Comparison of ENCODE assay signal across 19 mouse cellular contexts in genomic region chr1:135182975-135183374, GRCm38 (mm10). TPM values are rescaled to one million over a fixed set of nuclear protein-coding genes. Genes with fewer than 3 reads are reported as not detected.
DNase-seq lines count a peak whose midpoint lies in the region; ATAC-seq lines count a peak whose summit lies in the region.
"Had no signal": no experiment of that assay in that cellular context is flagged by ENCODE, and none has a peak within 500 bp of the region (broad histone marks: within the 10 kb centered on the region; RNA-seq: fewer than 3 reads in every experiment).

No protein-coding gene starts in this region.

- no peaks in the 10 kb centered on the region for H3K36me3 ChIP-seq in kidney, embryonic 16.5 days (ENCODE audit: insufficient read depth, low read length)
- H3K36me3 ChIP-seq in embryonic facial prominence, embryonic 10.5 days (replicated peaks) = no peaks in the 10 kb centered on the region
- H3K36me3 ChIP-seq in liver, embryonic 12.5 days = no peaks in the 10 kb centered on the region
- H3K36me3 ChIP-seq in stomach, embryonic 15.5 days = no peaks in the 10 kb centered on the region
- H3K36me3 ChIP-seq: forebrain, embryonic 15.5 days; G1E had no signal

- peak; percentile 55; the same call in 1 of the 2 replicates for ATAC-seq in kidney, embryonic 16.5 days (ENCODE audit: low FRiP score, low TSS enrichment)
- ATAC-seq in liver, embryonic 12.5 days = peak; percentile 30; the same call in 1 of the 2 replicates
- ATAC-seq in stomach, embryonic 15.5 days (ENCODE audit: insufficient read depth, low FRiP score, low read depth) = peak; percentile 13; the same call in 1 of the 2 replicates
- ATAC-seq: forebrain, embryonic 15.5 days; midbrain, embryonic 16.5 days had no signal

- WGBS in kidney, embryonic 16.5 days = 72% methylated on average over 3 of the region's 3 CpGs
- WGBS in embryonic facial prominence, embryonic 10.5 days = 68% methylated on average over 3 of the region's 3 CpGs
- WGBS in liver, embryonic 12.5 days (ENCODE audit: insufficient replicate concordance) = 54% methylated on average over 3 of the region's 3 CpGs
- 59% methylated on average over 3 of the region's 3 CpGs for WGBS in stomach, embryonic 15.5 days

- no peaks in the 10 kb centered on the region for H3K9me3 ChIP-seq in kidney, embryonic 16.5 days (ENCODE audit: low read length)
- no peaks in the 10 kb centered on the region for H3K9me3 ChIP-seq in embryonic facial prominence, embryonic 10.5 days
- H3K9me3 ChIP-seq in liver, embryonic 12.5 days (replicated peaks) = no peaks in the 10 kb centered on the region
- no peaks in the 10 kb centered on the region for H3K9me3 ChIP-seq in stomach, embryonic 15.5 days
- H3K9me3 ChIP-seq: forebrain, embryonic 15.5 days; G1E had no signal

- no peak overlapping the region for H3K4me2 ChIP-seq in kidney, embryonic 16.5 days (replicated peaks; ENCODE audit: low read depth, low read length)
- no peak overlapping the region for H3K4me2 ChIP-seq in liver, embryonic 12.5 days
- H3K4me2 ChIP-seq in stomach, embryonic 15.5 days = 0 out of 2 replicates have a peak overlapping the region, but pooled peaks have one; percentile 8
- H3K4me2 ChIP-seq: forebrain, embryonic 15.5 days; heart, embryonic 11.5 days; hindbrain, embryonic 14.5 days had no signal

- 0 out of 2 replicates have a peak, but pooled peaks cover 10% of the 10 kb centered on the region for H3K4me1 ChIP-seq in kidney, embryonic 16.5 days (ENCODE audit: insufficient read depth, low read length)
- H3K4me1 ChIP-seq in embryonic facial prominence, embryonic 10.5 days = peaks cover 20% of the 10 kb centered on the region
- 0 out of 2 replicates have a peak, but pooled peaks cover 6% of the 10 kb centered on the region for H3K4me1 ChIP-seq in liver, embryonic 12.5 days
- H3K4me1 ChIP-seq in stomach, embryonic 15.5 days = peaks cover 9% of the 10 kb centered on the region; the same call in 1 of the 2 replicates

- no peak overlapping the region for H3K9ac ChIP-seq in kidney, embryonic 16.5 days (replicated peaks; ENCODE audit: low read length)
- H3K9ac ChIP-seq in liver, embryonic 12.5 days = no peak overlapping the region
- H3K9ac ChIP-seq in stomach, embryonic 15.5 days = no peak overlapping the region
- H3K9ac ChIP-seq: forebrain, embryonic 15.5 days; hindbrain, embryonic 14.5 days had no signal

- no peak overlapping the region for H3K4me3 ChIP-seq in kidney, embryonic 16.5 days (ENCODE audit: low read length)
- H3K4me3 ChIP-seq in embryonic facial prominence, embryonic 10.5 days = no peak overlapping the region
- H3K4me3 ChIP-seq in liver, embryonic 12.5 days = no peak overlapping the region
- no peak overlapping the region for H3K4me3 ChIP-seq in stomach, embryonic 15.5 days (replicated peaks)
- H3K4me3 ChIP-seq: forebrain, embryonic 15.5 days had no signal

- no peaks in the 10 kb centered on the region for H3K27me3 ChIP-seq in kidney, embryonic 16.5 days (ENCODE audit: insufficient read depth, low read length)
- H3K27me3 ChIP-seq in embryonic facial prominence, embryonic 10.5 days (replicated peaks; ENCODE audit: low read depth, poor library complexity, severe bottlenecking) = peaks cover 17% of the 10 kb centered on the region; the same call in 1 of the 2 replicates
- H3K27me3 ChIP-seq in liver, embryonic 12.5 days (replicated peaks) = peaks cover 36% of the 10 kb centered on the region
- H3K27me3 ChIP-seq in stomach, embryonic 15.5 days (replicated peaks) = no peaks in the 10 kb centered on the region
- H3K27me3 ChIP-seq: forebrain, embryonic 15.5 days had no signal

- no peak for DNase-seq in kidney, adult 8-10 months
- DNase-seq in embryonic facial prominence, embryonic 10.5 days (ENCODE audit: low spot score) = no peak
- no peak for DNase-seq in cerebellum, adult 11 months
- DNase-seq in MN1 (ENCODE audit: low spot score) = no peak
- DNase-seq: gastrocnemius, postnatal 36 days; heart, postnatal 14 days; lung, postnatal 4 days; thymus, postnatal 36 days had no signal

- no peak overlapping the region for H3K27ac ChIP-seq in kidney, embryonic 16.5 days (ENCODE audit: low read length)
- peak overlapping the region; percentile 51 for H3K27ac ChIP-seq in embryonic facial prominence, embryonic 10.5 days (replicated peaks)
- H3K27ac ChIP-seq in liver, embryonic 12.5 days = no peak overlapping the region
- peak overlapping the region; percentile 90 for H3K27ac ChIP-seq in stomach, embryonic 15.5 days
- H3K27ac ChIP-seq: forebrain, embryonic 15.5 days; hindbrain, embryonic 14.5 days had no signal

RNA-seq across cellular contexts. Expression of gene Gpr37l1, which starts 15.5 kb away (rescaled TPM):
- polyA plus RNA-seq in kidney, embryonic 16.5 days (2015; fragmentation: Nextera tagmentation; extraction: Ambion mirVana) = 0.10 TPM in 1 of 2 replicates, not detected in the other
- polyA plus RNA-seq in embryonic facial prominence, embryonic 10.5 days (2016; fragmentation: Nextera tagmentation; extraction: Ambion mirVana) = not detected in 2 replicates
- not detected in 2 replicates for polyA plus RNA-seq in liver, embryonic 12.5 days (2016; fragmentation: Nextera tagmentation; extraction: Ambion mirVana)
- polyA plus RNA-seq in stomach, embryonic 15.5 days (2015; fragmentation: Nextera tagmentation; extraction: Ambion mirVana) = 0.35 and 0.78 TPM in 2 replicates
- polyA plus RNA-seq: C2C12; embryonic facial prominence, embryonic 11.5 days; G1E; heart, embryonic 11.5 days; liver, embryonic 16.5 days had no signal

RNA-seq across cellular contexts. Expression of gene Arl8a, which starts 36.4 kb away (rescaled TPM):
- polyA plus RNA-seq in kidney, embryonic 16.5 days (2015; fragmentation: Nextera tagmentation; extraction: Ambion mirVana) = 42.9 and 46.7 TPM in 2 replicates
- 48.3 and 50.3 TPM in 2 replicates for polyA plus RNA-seq in embryonic facial prominence, embryonic 10.5 days (2016; fragmentation: Nextera tagmentation; extraction: Ambion mirVana)
- 15.5 and 15.8 TPM in 2 replicates for polyA plus RNA-seq in liver, embryonic 12.5 days (2016; fragmentation: Nextera tagmentation; extraction: Ambion mirVana)
- 54.9 and 55.4 TPM in 2 replicates for polyA plus RNA-seq in stomach, embryonic 15.5 days (2015; fragmentation: Nextera tagmentation; extraction: Ambion mirVana)

RNA-seq across cellular contexts. Expression of gene Ptpn7, which starts 50.5 kb away (rescaled TPM):
- 0.99 and 1.6 TPM in 2 replicates for polyA plus RNA-seq in kidney, embryonic 16.5 days (2015; fragmentation: Nextera tagmentation; extraction: Ambion mirVana)
- 1.3 and 2.1 TPM in 2 replicates for polyA plus RNA-seq in embryonic facial prominence, embryonic 10.5 days (2016; fragmentation: Nextera tagmentation; extraction: Ambion mirVana)
- 24.7 and 25.9 TPM in 2 replicates for polyA plus RNA-seq in liver, embryonic 12.5 days (2016; fragmentation: Nextera tagmentation; extraction: Ambion mirVana)
- polyA plus RNA-seq in stomach, embryonic 15.5 days (2015; fragmentation: Nextera tagmentation; extraction: Ambion mirVana) = 2.4 and 3.3 TPM in 2 replicates

Comparison
In these comparisons a context has a peak if more than half of its experiments do, and no peak if none do; other contexts are left out.
1. H3K27ac ChIP-seq: peak in embryonic facial prominence, embryonic 10.5 days (single experiment) and stomach, embryonic 15.5 days (single experiment); none in kidney, embryonic 16.5 days (single experiment) and liver, embryonic 12.5 days (single experiment).
2. Peak in every context shown above with its lines, with median percentiles within 50 percentile points of each other: ATAC-seq.